Mouse (Mus musculus): ENCODE measurements around the gene Rgmb.

Rgmb gene

GRCm38 (mm10) chr17:15774565-15775215, 56.1 kb downstream of the Rgmb start:
- DNase-seq: no peak

DNA sequence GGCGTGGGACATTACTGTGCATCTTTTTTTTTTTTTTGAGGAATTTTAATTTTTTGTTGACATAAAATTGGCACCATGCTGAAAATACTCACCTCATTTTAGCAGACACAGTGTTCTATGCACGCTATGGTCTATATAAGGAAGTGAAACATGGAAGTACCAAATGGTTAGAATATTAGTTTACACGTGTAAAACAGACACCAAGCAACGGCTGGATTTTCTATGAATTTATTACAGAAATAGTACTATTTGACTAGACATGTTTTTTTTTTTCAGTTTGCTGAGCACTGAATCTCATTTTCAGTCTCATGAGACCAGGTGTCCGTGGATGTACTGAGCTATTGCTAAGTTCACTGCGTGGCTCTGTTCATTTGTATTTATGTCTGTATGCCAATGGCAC, 56.9 kb downstream of the Rgmb start:
- no peak for DNase-seq

DNA sequence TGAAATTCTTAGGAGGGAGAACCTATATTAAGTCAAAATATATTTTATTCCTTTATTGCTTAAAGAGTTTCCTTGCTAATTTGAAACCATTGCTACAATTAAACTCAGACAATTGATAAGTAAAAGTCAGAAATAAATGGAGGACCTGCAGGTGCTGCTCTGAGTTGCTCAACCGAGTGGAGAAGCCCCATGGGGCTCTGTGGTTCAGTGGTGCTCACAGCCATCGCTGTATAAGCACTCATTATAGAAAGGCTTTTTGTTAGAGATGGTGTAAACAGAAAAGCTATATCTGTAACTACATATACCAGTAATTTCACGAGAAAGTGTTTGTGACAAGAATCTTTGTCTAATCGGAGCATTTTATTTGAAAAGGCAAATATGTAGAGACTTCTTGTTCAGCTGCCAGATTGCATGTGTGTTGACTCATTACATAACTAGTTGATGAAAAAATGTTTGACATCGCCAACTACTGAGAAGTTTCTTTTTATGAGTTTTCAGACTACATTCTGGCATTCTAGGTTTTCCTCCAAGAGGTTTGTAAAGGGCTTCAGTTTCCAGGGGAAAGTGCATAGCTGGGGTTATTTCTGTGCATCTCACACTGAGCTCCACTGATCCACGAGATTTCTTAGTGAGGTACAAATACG, 61.6 kb downstream of the Rgmb start:
- no peak for DNase-seq

- no peak for DNase-seq
These were observed 69.6 kb downstream of the Rgmb start for GRCm38 (mm10) chr17:15761191-15761590.

Measured in right cerebral cortex, postnatal 25 days (tissue).